Mouse (Mus musculus): ENCODE results near the gene Litaf. TPM values are rescaled to one million over a fixed set of nuclear protein-coding genes. Genes with fewer than 3 reads are reported as not detected.

The Litaf gene
- 107 TPM in 2 replicates for polyA plus RNA-seq (2012; rRNA removed)

- peak; percentile 69 for TF ChIP-seq CTCF (IDR thresholded peaks at IDR 0.05; ENCODE audit: borderline replicate concordance, control insufficient read depth, extremely low read depth, insufficient read depth, low read length, poor library complexity)
- peak; percentile 99 for TF ChIP-seq POLR2A (IDR thresholded peaks at IDR 0.05; ENCODE audit: control insufficient read depth, extremely low read depth, insufficient read depth, low read length, poor library complexity)
- WGBS, result under 1% methylated on average over 78 of the region's 78 CpGs
- peak within 1 kb of the TSS; percentile 88 for H3K4me3 ChIP-seq (ENCODE audit: control insufficient read depth, insufficient read depth, low read length)
These were observed at the start of gene Litaf for GRCm38 (mm10) chr16:11066029-11066832. Gene Litaf, minus strand, starts transcription at chr16:11066157.

GRCm38 (mm10) chr16:11109198-11109740, 43.3 kb upstream of the Litaf start:
- no peak for TF ChIP-seq POLR2A (IDR thresholded peaks at IDR 0.05; ENCODE audit: control insufficient read depth, extremely low read depth, insufficient read depth, low read length, poor library complexity)
- no peak for TF ChIP-seq CTCF (IDR thresholded peaks at IDR 0.05; ENCODE audit: borderline replicate concordance, control insufficient read depth, extremely low read depth, insufficient read depth, low read length, poor library complexity)
- WGBS, result 77% methylated on average over 4 of the region's 4 CpGs
- Histone ChIP-seq H3K27ac (ENCODE audit: control insufficient read depth, insufficient read depth, low read length) (no peak overlapping the region), H3K36me3 (ENCODE audit: control insufficient read depth, insufficient read depth, low read length) (peaks cover 10% of the 10 kb centered on the region; the same call in 1 of the 2 replicates), H3K4me1 (replicated peaks; ENCODE audit: control insufficient read depth, insufficient read depth, low read length) (no peaks in the 10 kb centered on the region), H3K27me3 (ENCODE audit: control insufficient read depth, insufficient read depth, low read length) (no peaks in the 10 kb centered on the region), H3K4me3 (ENCODE audit: control insufficient read depth, insufficient read depth, low read length) (no peak overlapping the region)
- no peak for DNase-seq

More at GRCm38 (mm10) chr16:11066029-11066832, at the start of gene Litaf:
- peaks cover 54% of the 10 kb centered on the region for H3K4me1 ChIP-seq (replicated peaks; ENCODE audit: control insufficient read depth, insufficient read depth, low read length)
- DNase-seq, result peak; percentile 98
- no peaks in the 10 kb centered on the region for H3K27me3 ChIP-seq (ENCODE audit: control insufficient read depth, insufficient read depth, low read length)
- no peak within 1 kb of the TSS for H3K27ac ChIP-seq (ENCODE audit: control insufficient read depth, insufficient read depth, low read length)
- no peaks in the 10 kb centered on the region for H3K36me3 ChIP-seq (ENCODE audit: control insufficient read depth, insufficient read depth, low read length)

GRCm38 (mm10) chr16:11104905-11105304, 38.9 kb upstream of the Litaf start:
- no peaks in the 10 kb centered on the region for H3K4me1 ChIP-seq (replicated peaks; ENCODE audit: control insufficient read depth, insufficient read depth, low read length)
- H3K27ac ChIP-seq (ENCODE audit: control insufficient read depth, insufficient read depth, low read length), result no peak overlapping the region
- DNase-seq, result no peak
- H3K4me3 ChIP-seq (ENCODE audit: control insufficient read depth, insufficient read depth, low read length), result no peak overlapping the region
- H3K27me3 ChIP-seq (ENCODE audit: control insufficient read depth, insufficient read depth, low read length), result no peaks in the 10 kb centered on the region
- H3K36me3 ChIP-seq (ENCODE audit: control insufficient read depth, insufficient read depth, low read length), result peaks cover 5% of the 10 kb centered on the region; the same call in 1 of the 2 replicates
- 90% methylated on average over 1 of the region's 1 CpGs for WGBS
- TF ChIP-seq CTCF (IDR thresholded peaks at IDR 0.05; ENCODE audit: borderline replicate concordance, control insufficient read depth, extremely low read depth, insufficient read depth, low read length, poor library complexity) (no peak), POLR2A (IDR thresholded peaks at IDR 0.05; ENCODE audit: control insufficient read depth, extremely low read depth, insufficient read depth, low read length, poor library complexity) (no peak)

GRCm38 (mm10) chr16:11097301-11097700, 31.3 kb upstream of the Litaf start:
- Histone ChIP-seq H3K27ac (ENCODE audit: control insufficient read depth, insufficient read depth, low read length) (no peak overlapping the region), H3K36me3 (ENCODE audit: control insufficient read depth, insufficient read depth, low read length) (peaks cover 9% of the 10 kb centered on the region), H3K27me3 (ENCODE audit: control insufficient read depth, insufficient read depth, low read length) (no peaks in the 10 kb centered on the region), H3K4me3 (ENCODE audit: control insufficient read depth, insufficient read depth, low read length) (no peak overlapping the region), H3K4me1 (replicated peaks; ENCODE audit: control insufficient read depth, insufficient read depth, low read length) (no peaks in the 10 kb centered on the region)
- no peak for DNase-seq
- TF ChIP-seq CTCF (IDR thresholded peaks at IDR 0.05; ENCODE audit: borderline replicate concordance, control insufficient read depth, extremely low read depth, insufficient read depth, low read length, poor library complexity) (no peak), POLR2A (IDR thresholded peaks at IDR 0.05; ENCODE audit: control insufficient read depth, extremely low read depth, insufficient read depth, low read length, poor library complexity) (no peak)
- WGBS, result 97% methylated on average over 3 of the region's 3 CpGs

GRCm38 (mm10) chr16:11093717-11094386, 27.9 kb upstream of the Litaf start:
- no peak overlapping the region for H3K27ac ChIP-seq (ENCODE audit: control insufficient read depth, insufficient read depth, low read length)
- H3K4me1 ChIP-seq (replicated peaks; ENCODE audit: control insufficient read depth, insufficient read depth, low read length), result no peaks in the 10 kb centered on the region
- H3K27me3 ChIP-seq (ENCODE audit: control insufficient read depth, insufficient read depth, low read length), result no peaks in the 10 kb centered on the region
- H3K4me3 ChIP-seq (ENCODE audit: control insufficient read depth, insufficient read depth, low read length), result no peak overlapping the region
- peaks cover 20% of the 10 kb centered on the region for H3K36me3 ChIP-seq (ENCODE audit: control insufficient read depth, insufficient read depth, low read length)
- 98% methylated on average over 13 of the region's 13 CpGs for WGBS
- no peak for TF ChIP-seq CTCF (IDR thresholded peaks at IDR 0.05; ENCODE audit: borderline replicate concordance, control insufficient read depth, extremely low read depth, insufficient read depth, low read length, poor library complexity)
- TF ChIP-seq POLR2A (IDR thresholded peaks at IDR 0.05; ENCODE audit: control insufficient read depth, extremely low read depth, insufficient read depth, low read length, poor library complexity), result no peak
- DNase-seq, result no peak

- Histone ChIP-seq H3K27me3 (ENCODE audit: control insufficient read depth, insufficient read depth, low read length) (no peaks in the 10 kb centered on the region), H3K4me3 (ENCODE audit: control insufficient read depth, insufficient read depth, low read length) (no peak overlapping the region), H3K4me1 (replicated peaks; ENCODE audit: control insufficient read depth, insufficient read depth, low read length) (no peaks in the 10 kb centered on the region), H3K36me3 (ENCODE audit: control insufficient read depth, insufficient read depth, low read length) (peaks cover 27% of the 10 kb centered on the region), H3K27ac (ENCODE audit: control insufficient read depth, insufficient read depth, low read length) (no peak overlapping the region)
- no peak for DNase-seq
- 37% methylated on average over 3 of the region's 3 CpGs for WGBS
- TF ChIP-seq CTCF (IDR thresholded peaks at IDR 0.05; ENCODE audit: borderline replicate concordance, control insufficient read depth, extremely low read depth, insufficient read depth, low read length, poor library complexity), result no peak
- TF ChIP-seq POLR2A (IDR thresholded peaks at IDR 0.05; ENCODE audit: control insufficient read depth, extremely low read depth, insufficient read depth, low read length, poor library complexity), result no peak
These were observed 26.6 kb upstream of the Litaf start for GRCm38 (mm10) chr16:11092523-11092922.

All from thymus, adult 2 months (tissue).